In genomic region chr17:27557181-27557926, GRCm38 (mm10) we compare ENCODE assay signal across 8 mouse cellular contexts. TPM values are rescaled to one million over a fixed set of nuclear protein-coding genes. Genes with fewer than 3 reads are reported as not detected.
DNase-seq lines count a peak whose midpoint lies in the region; ATAC-seq and TF ChIP-seq lines count a peak whose summit lies in the region.

No protein-coding gene starts in this region.

- peaks cover 80% of the 10 kb centered on the region for H3K4me1 ChIP-seq in heart, embryonic 10.5 days
- peaks cover 5 to 21% of the 10 kb centered on the region in 2 experiments for H3K4me1 ChIP-seq in ES-E14 (ENCODE audit: control insufficient read depth in 2 of 2, insufficient read depth in 2 of 2, low read length in 2 of 2, poor library complexity in 1 of 2)
- H3K4me1 ChIP-seq in embryonic facial prominence, embryonic 15.5 days = peaks cover 47% of the 10 kb centered on the region
- H3K4me1 ChIP-seq in intestine, embryonic 16.5 days (ENCODE audit: control insufficient read depth, insufficient read depth, low read length) = peaks cover 44% of the 10 kb centered on the region

- DNase-seq in heart, embryonic 10.5 days (ENCODE audit: low spot score) = peak; percentile 90
- no peak for DNase-seq in heart, adult 18-20 months
- DNase-seq in ES-E14 (ENCODE audit: low read depth, low spot score) = no peak
- DNase-seq in lung, postnatal 25 days (ENCODE audit: low spot score) = peak; percentile 32
- peak; percentile 63 to 70 for DNase-seq in spleen, adult 18-20 months
- DNase-seq in right cerebral cortex, adult 2 months (ENCODE audit: low spot score in 2 of 2) = no peak

- H3K27ac ChIP-seq in heart, embryonic 10.5 days = peak overlapping the region; percentile 99
- H3K27ac ChIP-seq in ES-E14 (ENCODE audit: insufficient read depth, low read depth, low read length, poor library complexity, severe bottlenecking) = peak overlapping the region; percentile 97
- H3K27ac ChIP-seq in embryonic facial prominence, embryonic 15.5 days (replicated peaks) = peak overlapping the region; percentile 94
- H3K27ac ChIP-seq in intestine, embryonic 16.5 days (ENCODE audit: low read length) = peak overlapping the region; percentile 96

- H3K36me3 ChIP-seq in heart, embryonic 10.5 days = peaks cover 23% of the 10 kb centered on the region
- H3K36me3 ChIP-seq in ES-E14 (ENCODE audit: control insufficient read depth, insufficient read depth, low read length, poor library complexity, severe bottlenecking) = peaks cover 24% of the 10 kb centered on the region
- peaks cover 3% of the 10 kb centered on the region; the same call in 1 of the 2 replicates for H3K36me3 ChIP-seq in embryonic facial prominence, embryonic 15.5 days
- H3K36me3 ChIP-seq in intestine, embryonic 16.5 days (ENCODE audit: control insufficient read depth, insufficient read depth, low read length) = no peaks in the 10 kb centered on the region

- no peaks in the 10 kb centered on the region for H3K9me3 ChIP-seq in heart, embryonic 10.5 days
- no peaks in the 10 kb centered on the region for H3K9me3 ChIP-seq in ES-E14 (ENCODE audit: control insufficient read depth, insufficient read depth, low read depth, low read length)
- no peaks in the 10 kb centered on the region for H3K9me3 ChIP-seq in embryonic facial prominence, embryonic 15.5 days (replicated peaks)
- H3K9me3 ChIP-seq in intestine, embryonic 16.5 days (ENCODE audit: control insufficient read depth, low read length) = no peaks in the 10 kb centered on the region

- 2% methylated on average over 69 of the region's 75 CpGs for WGBS in heart, embryonic 10.5 days
- WGBS in embryonic facial prominence, embryonic 15.5 days = 0% methylated on average over 58 of the region's 75 CpGs
- WGBS in intestine, embryonic 16.5 days = under 1% methylated on average over 65 of the region's 75 CpGs

- in situ Hi-C loops in ES-E14 (cut with MboI; ENCODE audit: low sequenced_read_pairs in 2 of 2, unreplicated experiment in 2 of 2) = no loop called here

- ATAC-seq in embryonic facial prominence, embryonic 15.5 days (ENCODE audit: insufficient number of reproducible peaks, low FRiP score, low TSS enrichment, low read depth) = peak; percentile 5; the same call in 1 of the 2 replicates
- ATAC-seq in intestine, embryonic 16.5 days = peak; percentile 9

- H3K27me3 ChIP-seq in heart, embryonic 10.5 days (ENCODE audit: insufficient read depth, poor library complexity, severe bottlenecking) = no peaks in the 10 kb centered on the region
- H3K27me3 ChIP-seq in embryonic facial prominence, embryonic 15.5 days = no peaks in the 10 kb centered on the region
- H3K27me3 ChIP-seq in intestine, embryonic 16.5 days (replicated peaks; ENCODE audit: control insufficient read depth, insufficient read depth, low read length) = no peaks in the 10 kb centered on the region

- H3K9ac ChIP-seq in ES-E14 (ENCODE audit: insufficient read depth, low read depth, low read length, poor library complexity, severe bottlenecking) = peak overlapping the region; percentile 92
- peak overlapping the region; percentile 50 for H3K9ac ChIP-seq in embryonic facial prominence, embryonic 15.5 days
- H3K9ac ChIP-seq in intestine, embryonic 16.5 days (ENCODE audit: low read depth, low read length) = peak overlapping the region; percentile 92

- peak overlapping the region; percentile 97 for H3K4me3 ChIP-seq in heart, embryonic 10.5 days
- H3K4me3 ChIP-seq in ES-E14 (ENCODE audit: insufficient read depth in 1 of 2, low read depth in 1 of 2, low read length in 2 of 2, poor library complexity in 1 of 2, severe bottlenecking in 1 of 2) = peak overlapping the region; percentile 76 to 87
- H3K4me3 ChIP-seq in embryonic facial prominence, embryonic 15.5 days (replicated peaks) = peak overlapping the region; percentile 63
- H3K4me3 ChIP-seq in intestine, embryonic 16.5 days (ENCODE audit: low read length) = peak overlapping the region; percentile 83

- H3K4me2 ChIP-seq in embryonic facial prominence, embryonic 15.5 days (replicated peaks) = peak overlapping the region; percentile 70
- H3K4me2 ChIP-seq in intestine, embryonic 16.5 days (ENCODE audit: low read depth, low read length) = peak overlapping the region; percentile 90

TF ChIP-seq in ES-E14, 5 proteins besides CTCF, POLR2A, EP300 and RAD21:
- TF ChIP-seq ZNF384 (IDR thresholded peaks at IDR 0.05; ENCODE audit: low read depth, low read length) (no peak), MAFK (IDR thresholded peaks at IDR 0.05; ENCODE audit: insufficient read depth, low read depth, low read length) (no peak), HCFC1 (IDR thresholded peaks at IDR 0.05; ENCODE audit: borderline replicate concordance, insufficient read depth, low read length) (no peak; the same call in 1 of the 2 replicates)
TF ChIP-seq in ES-E14: peak in this region for 0.

RNA-seq across cellular contexts. Expression of gene Hmga1, which starts 1.1 kb away (rescaled TPM):
- 438 and 609 TPM in 2 replicates for polyA plus RNA-seq in heart, embryonic 10.5 days (2016; fragmentation: Nextera tagmentation; extraction: Ambion mirVana)
- total RNA-seq in heart, adult 18-20 months (2021) = 10 to 100 TPM; 47.3 to 52.7 TPM
- total RNA-seq in ES-E14 (2012; rRNA removed) = 142 and 175 TPM in 2 replicates
- 185 and 195 TPM in 2 replicates for polyA plus RNA-seq in embryonic facial prominence, embryonic 15.5 days (2015; fragmentation: Nextera tagmentation; extraction: Ambion mirVana)
- polyA plus RNA-seq in intestine, embryonic 16.5 days (2015; fragmentation: Nextera tagmentation; extraction: Ambion mirVana) = 286 and 319 TPM in 2 replicates

RNA-seq across cellular contexts. Expression of gene AI413582, which starts 8.2 kb away (rescaled TPM):
- 19.7 and 21.0 TPM in 2 replicates for polyA plus RNA-seq in heart, embryonic 10.5 days (2016; fragmentation: Nextera tagmentation; extraction: Ambion mirVana)
- total RNA-seq in heart, adult 18-20 months (2021) = 10 to 100 TPM in 1 of 2 experiments, 1 to 10 TPM in 1; 9.3 to 10.6 TPM
- 6.8 and 9.2 TPM in 2 replicates for total RNA-seq in ES-E14 (2012; rRNA removed)
- 32.5 and 35.3 TPM in 2 replicates for polyA plus RNA-seq in embryonic facial prominence, embryonic 15.5 days (2015; fragmentation: Nextera tagmentation; extraction: Ambion mirVana)
- 39.7 and 46.7 TPM in 2 replicates for polyA plus RNA-seq in intestine, embryonic 16.5 days (2015; fragmentation: Nextera tagmentation; extraction: Ambion mirVana)

RNA-seq across cellular contexts. Expression of gene Grm4, which starts 36.2 kb away (rescaled TPM):
- 0.02 and 0.34 TPM in 2 replicates for polyA plus RNA-seq in heart, embryonic 10.5 days (2016; fragmentation: Nextera tagmentation; extraction: Ambion mirVana)
- total RNA-seq in heart, adult 18-20 months (2021) = under 1 TPM; 0.15 to 0.18 TPM
- total RNA-seq in ES-E14 (2012; rRNA removed) = 0.49 and 0.74 TPM in 2 replicates
- polyA plus RNA-seq in embryonic facial prominence, embryonic 15.5 days (2015; fragmentation: Nextera tagmentation; extraction: Ambion mirVana) = 0.72 and 0.85 TPM in 2 replicates
- 0.40 and 0.44 TPM in 2 replicates for polyA plus RNA-seq in intestine, embryonic 16.5 days (2015; fragmentation: Nextera tagmentation; extraction: Ambion mirVana)

Comparison
In these comparisons a context has a peak if more than half of its experiments do, and no peak if none do; other contexts are left out.
1. DNase-seq: peak in heart, embryonic 10.5 days (single experiment), lung, postnatal 25 days (single experiment) and spleen, adult 18-20 months (2 of 2); none in heart, adult 18-20 months (0 of 2), ES-E14 (single experiment) and right cerebral cortex, adult 2 months (0 of 2).
2. Peak in every context shown above with its lines, with median percentiles within 50 percentile points of each other: H3K27ac ChIP-seq, H3K4me3 ChIP-seq and H3K9ac ChIP-seq.